Mouse (Mus musculus): ENCODE results near the gene Tmem132d. TPM values are rescaled to one million over a fixed set of nuclear protein-coding genes. Genes with fewer than 3 reads are reported as not detected.

Tmem132d gene
- polyA plus RNA-seq, 1 experiment from 2014 or later: not detected

- no peaks in the 10 kb centered on the region for H3K27me3 ChIP-seq (ENCODE audit: insufficient read depth, low read length)
- H3K27ac ChIP-seq (ENCODE audit: low read depth): no peak overlapping the region
- ATAC-seq (no peak), DNase-seq (no peak)
- 0 out of 2 replicates have a peak, but pooled peaks cover 4% of the 10 kb centered on the region for H3K9me3 ChIP-seq (ENCODE audit: low read length)
- no peak overlapping the region for H3K4me2 ChIP-seq (ENCODE audit: low read depth, low read length)
- no peak for TF ChIP-seq EP300 (IDR thresholded peaks at IDR 0.05; ENCODE audit: low read depth)
- TF ChIP-seq CTCF (IDR thresholded peaks at IDR 0.05; ENCODE audit: low read depth): no peak
- 66% methylated on average over 5 of the region's 5 CpGs for WGBS (ENCODE audit: insufficient replicate concordance)
- no peaks in the 10 kb centered on the region for H3K4me1 ChIP-seq (ENCODE audit: insufficient read depth)
- no peaks in the 10 kb centered on the region for H3K36me3 ChIP-seq (replicated peaks; ENCODE audit: insufficient read depth, low read length)
- H3K4me3 ChIP-seq (ENCODE audit: low read depth, low read length): no peak overlapping the region
- no peak overlapping the region for H3K9ac ChIP-seq (replicated peaks)
Measured at GRCm38 (mm10) chr5:128075456-128075855, 357.4 kb downstream of the Tmem132d start.

- Histone ChIP-seq H3K4me3 (ENCODE audit: low read depth, low read length) (no peak overlapping the region), H3K36me3 (replicated peaks; ENCODE audit: insufficient read depth, low read length) (no peaks in the 10 kb centered on the region), H3K4me1 (ENCODE audit: insufficient read depth) (no peaks in the 10 kb centered on the region), H3K9ac (replicated peaks) (no peak overlapping the region), H3K27ac (ENCODE audit: low read depth) (no peak overlapping the region), H3K4me2 (ENCODE audit: low read depth, low read length) (no peak overlapping the region), H3K27me3 (ENCODE audit: insufficient read depth, low read length) (no peaks in the 10 kb centered on the region), H3K9me3 (ENCODE audit: low read length) (0 out of 2 replicates have a peak, but pooled peaks cover 2% of the 10 kb centered on the region)
- no peak for DNase-seq
- ATAC-seq: no peak
- TF ChIP-seq EP300 (IDR thresholded peaks at IDR 0.05; ENCODE audit: low read depth) (no peak), CTCF (IDR thresholded peaks at IDR 0.05; ENCODE audit: low read depth) (no peak)
- WGBS (ENCODE audit: insufficient replicate concordance): 64% methylated on average over 2 of the region's 2 CpGs
Measured at GRCm38 (mm10) chr5:128072616-128073015, 360.3 kb downstream of the Tmem132d start.

DNA sequence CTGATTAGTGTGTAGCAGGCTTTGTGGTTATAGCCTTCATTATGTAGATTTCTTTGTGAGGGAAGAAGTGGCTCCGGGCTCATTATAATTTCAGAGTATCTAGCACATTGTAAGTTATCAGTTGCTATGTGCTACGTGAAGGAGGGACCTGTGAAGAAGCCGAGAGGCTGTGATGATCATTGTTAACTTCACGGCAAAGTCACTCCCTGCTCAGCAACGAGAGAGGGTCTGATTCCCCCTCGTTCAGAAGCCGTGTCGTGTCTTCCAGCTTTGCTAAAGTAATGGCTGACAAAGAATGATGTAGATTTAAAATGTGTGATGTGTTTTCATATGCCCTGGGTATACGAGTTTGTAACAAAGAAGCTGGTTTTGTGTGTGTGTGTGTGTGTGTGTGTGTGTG is 391.1 kb downstream of the Tmem132d start:
- ATAC-seq (no peak), DNase-seq (no peak)
- Histone ChIP-seq H3K27ac (ENCODE audit: low read depth) (no peak overlapping the region), H3K4me3 (ENCODE audit: low read depth, low read length) (no peak overlapping the region), H3K4me2 (ENCODE audit: low read depth, low read length) (no peak overlapping the region), H3K27me3 (ENCODE audit: insufficient read depth, low read length) (no peaks in the 10 kb centered on the region), H3K36me3 (replicated peaks; ENCODE audit: insufficient read depth, low read length) (no peaks in the 10 kb centered on the region), H3K4me1 (ENCODE audit: insufficient read depth) (no peaks in the 10 kb centered on the region), H3K9me3 (ENCODE audit: low read length) (peaks cover 2% of the 10 kb centered on the region; the same call in 1 of the 2 replicates), H3K9ac (replicated peaks) (no peak overlapping the region)
- 68% methylated on average over 9 of the region's 9 CpGs for WGBS (ENCODE audit: insufficient replicate concordance)
- TF ChIP-seq CTCF (IDR thresholded peaks at IDR 0.05; ENCODE audit: low read depth): no peak
- TF ChIP-seq EP300 (IDR thresholded peaks at IDR 0.05; ENCODE audit: low read depth): no peak

- 69% methylated on average over 6 of the region's 6 CpGs for WGBS (ENCODE audit: insufficient replicate concordance)
- Histone ChIP-seq H3K27me3 (ENCODE audit: insufficient read depth, low read length) (no peaks in the 10 kb centered on the region), H3K9me3 (ENCODE audit: low read length) (no peaks in the 10 kb centered on the region; the same call in 1 of the 2 replicates), H3K4me3 (ENCODE audit: low read depth, low read length) (no peak overlapping the region), H3K27ac (ENCODE audit: low read depth) (no peak overlapping the region), H3K4me2 (ENCODE audit: low read depth, low read length) (no peak overlapping the region), H3K9ac (replicated peaks) (no peak overlapping the region), H3K36me3 (replicated peaks; ENCODE audit: insufficient read depth, low read length) (no peaks in the 10 kb centered on the region), H3K4me1 (ENCODE audit: insufficient read depth) (no peaks in the 10 kb centered on the region)
- ATAC-seq (no peak), DNase-seq (no peak)
- no peak for TF ChIP-seq EP300 (IDR thresholded peaks at IDR 0.05; ENCODE audit: low read depth)
- TF ChIP-seq CTCF (IDR thresholded peaks at IDR 0.05; ENCODE audit: low read depth): no peak
Measured at GRCm38 (mm10) chr5:128040036-128040435, 392.8 kb downstream of the Tmem132d start.

DNA sequence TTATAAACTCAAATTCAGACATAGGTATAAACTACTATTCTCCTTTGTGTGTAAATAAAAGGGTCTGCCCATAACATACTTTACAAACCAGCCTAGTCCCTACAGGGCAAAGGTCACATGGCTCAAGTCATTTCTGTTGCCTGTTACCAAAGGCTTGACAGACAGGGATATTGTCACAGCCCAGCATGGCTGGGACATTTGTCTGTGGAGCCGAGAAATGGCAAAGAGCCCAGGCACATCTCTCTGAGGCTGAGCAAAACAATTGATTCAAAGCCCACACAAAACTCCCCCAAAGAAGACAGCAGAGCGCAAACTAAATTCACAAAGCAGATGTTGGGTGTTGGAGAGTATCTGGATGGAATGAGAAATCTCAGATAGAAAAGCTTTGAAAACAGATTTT is 405.8 kb downstream of the Tmem132d start:
- ATAC-seq: no peak
- no peak for DNase-seq
- Histone ChIP-seq H3K4me2 (ENCODE audit: low read depth, low read length) (no peak overlapping the region), H3K4me3 (ENCODE audit: low read depth, low read length) (no peak overlapping the region), H3K9me3 (ENCODE audit: low read length) (no peaks in the 10 kb centered on the region), H3K36me3 (replicated peaks; ENCODE audit: insufficient read depth, low read length) (no peaks in the 10 kb centered on the region), H3K27me3 (ENCODE audit: insufficient read depth, low read length) (no peaks in the 10 kb centered on the region), H3K27ac (ENCODE audit: low read depth) (no peak overlapping the region), H3K4me1 (ENCODE audit: insufficient read depth) (no peaks in the 10 kb centered on the region), H3K9ac (replicated peaks) (no peak overlapping the region)
- 66% methylated on average over 2 of the region's 2 CpGs for WGBS (ENCODE audit: insufficient replicate concordance)
- TF ChIP-seq EP300 (IDR thresholded peaks at IDR 0.05; ENCODE audit: low read depth) (no peak), CTCF (IDR thresholded peaks at IDR 0.05; ENCODE audit: low read depth) (no peak)

DNA sequence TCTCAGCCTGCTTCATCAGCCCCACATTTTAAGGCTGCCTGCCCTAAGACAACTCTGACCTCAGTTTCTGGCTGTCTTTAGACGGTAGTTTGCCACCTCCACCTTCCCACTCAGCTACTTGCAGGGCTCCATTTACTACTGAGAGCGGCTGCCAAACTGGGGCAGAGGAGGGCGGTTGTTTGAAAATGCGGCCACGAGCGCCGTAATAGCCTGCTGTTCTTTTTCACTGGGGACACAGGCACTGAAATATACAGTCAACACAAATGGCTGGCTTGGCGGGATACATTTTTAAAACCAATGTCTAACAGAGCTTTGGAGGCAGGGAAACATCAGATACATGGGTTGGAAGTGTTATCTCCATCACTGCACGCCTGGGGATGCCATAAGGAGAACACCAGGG is 428.2 kb downstream of the Tmem132d start:
- DNase-seq (no peak), ATAC-seq (no peak)
- no peak overlapping the region for H3K4me2 ChIP-seq (ENCODE audit: low read depth, low read length)
- no peak overlapping the region for H3K9ac ChIP-seq (replicated peaks)
- TF ChIP-seq EP300 (IDR thresholded peaks at IDR 0.05; ENCODE audit: low read depth): no peak
- TF ChIP-seq CTCF (IDR thresholded peaks at IDR 0.05; ENCODE audit: low read depth): no peak
- no peak overlapping the region for H3K4me3 ChIP-seq (ENCODE audit: low read depth, low read length)
- no peaks in the 10 kb centered on the region for H3K27me3 ChIP-seq (ENCODE audit: insufficient read depth, low read length)
- H3K9me3 ChIP-seq (ENCODE audit: low read length): no peaks in the 10 kb centered on the region
- no peak overlapping the region for H3K27ac ChIP-seq (ENCODE audit: low read depth)
- 70% methylated on average over 9 of the region's 9 CpGs for WGBS (ENCODE audit: insufficient replicate concordance)
- H3K36me3 ChIP-seq (replicated peaks; ENCODE audit: insufficient read depth, low read length): no peaks in the 10 kb centered on the region
- no peaks in the 10 kb centered on the region for H3K4me1 ChIP-seq (ENCODE audit: insufficient read depth)
